Mouse (Mus musculus) lung, postnatal 0 days (tissue): ENCODE data around the gene Tigd2. TPM values are rescaled to one million over a fixed set of nuclear protein-coding genes. Genes with fewer than 3 reads are reported as not detected.
"Not testable (repeated sequence)": the region's sequence is repeated elsewhere in the genome, so short reads cannot be mapped to it uniquely, and the experiment has no call there.

Experiments used
- ATAC-seq: fragments of 200-750 bp; cut with Nextera tagmentation; 2 replicates; pipeline ENCODE4 v1.8.0; 2017; ENCODE audit warnings: moderate library complexity
- DNase-seq: peaks from one replicate; pipeline ENCODE4 v3.0.0-alpha.2; 2016; ENCODE audit warnings: low spot score
- H3K27ac ChIP-seq: fragments of 300-500 bp; sonication (generic); 2 replicates; pipeline ENCODE4 v1.5.1; 2014; ENCODE audit warnings: antibody characterized with exemption, mild to moderate bottlenecking, low read length, mixed read lengths
- H3K27me3 ChIP-seq: fragments of 300-500 bp; sonication (generic); replicated peaks from 2 replicates; pipeline ENCODE4 v1.6.1; 2014; ENCODE audit warnings: low read length, mixed read lengths; ENCODE audit not compliant: insufficient read depth
- H3K36me3 ChIP-seq: fragments of 300-500 bp; sonication (generic); 2 replicates; pipeline ENCODE4 v1.6.1; 2014; ENCODE audit warnings: low read length, mixed read lengths; ENCODE audit not compliant: insufficient read depth
- H3K4me1 ChIP-seq: fragments of 300-500 bp; sonication (generic); 2 replicates; pipeline ENCODE4 v1.6.1; 2014; ENCODE audit warnings: antibody characterized with exemption, low read depth, low read length, mixed read lengths; ENCODE audit not compliant: insufficient read depth
- H3K4me2 ChIP-seq: fragments of 300-500 bp; sonication (generic); replicated peaks from 2 replicates; pipeline ENCODE4 v1.6.1; 2014; ENCODE audit warnings: low read depth, mild to moderate bottlenecking, low read length, moderate library complexity, mixed read lengths
- H3K4me3 ChIP-seq: fragments of 300-500 bp; sonication (generic); 2 replicates; pipeline ENCODE4 v1.5.1; 2014; ENCODE audit warnings: low read depth, low read length
- H3K9ac ChIP-seq: fragments of 300-500 bp; sonication (generic); replicated peaks from 2 replicates; pipeline ENCODE4 v1.6.1; 2014; ENCODE audit warnings: low read depth, mild to moderate bottlenecking
- H3K9me3 ChIP-seq: fragments of 300-500 bp; sonication (generic); 2 replicates; pipeline ENCODE4 v1.6.1; 2016; ENCODE audit warnings: low read length, mixed read lengths
- CTCF ChIP-seq: IDR thresholded peaks from 2 replicates; pipeline ENCODE4 v1.5.1; 2016; ENCODE audit warnings: antibody characterized with exemption, mild to moderate bottlenecking
- EP300 ChIP-seq: IDR thresholded peaks from 2 replicates; pipeline ENCODE4 v1.6.1; 2016; ENCODE audit warnings: antibody characterized with exemption, mild to moderate bottlenecking, control low read depth
- WGBS: fragments of 180-500 bp; shearing (Covaris S2); extraction: QIAGEN DNeasy Blood & Tissue Kit; methylation state at CpG from one replicate; pipeline ENCODE4 v1.1.7; 2014; 5-methylcytosine and 5-hydroxymethylcytosine counted together
- polyA plus RNA-seq: library from polyadenylated mRNA; unstranded; fragments of >200 nt; fragmentation: Nextera tagmentation; extraction: Ambion mirVana; gene quantifications from 2 replicates; pipeline ENCODE4 v1.2.1, GENCODE M21; 2015

The Tigd2 gene
- polyA plus RNA-seq, 1 experiment from 2014 or later = 19.9 TPM

- no peaks in the 10 kb centered on the region for H3K4me1 ChIP-seq
- TF ChIP-seq CTCF = no peak
- TF ChIP-seq EP300 = no peak
- DNase-seq (no peak), ATAC-seq (no peak)
- no peaks in the 10 kb centered on the region for H3K9me3 ChIP-seq
- H3K4me2 ChIP-seq = no peak overlapping the region
- no peaks in the 10 kb centered on the region for H3K27me3 ChIP-seq
- H3K36me3 ChIP-seq = no peaks in the 10 kb centered on the region
- no peak overlapping the region for H3K27ac ChIP-seq
- no peak overlapping the region for H3K4me3 ChIP-seq
- WGBS = 74% methylated on average over 1 of the region's 1 CpGs
- H3K9ac ChIP-seq = no peak overlapping the region
Measured at GRCm38 (mm10) chr6:59173940-59174339, 34.7 kb upstream of the Tigd2 start.

DNA sequence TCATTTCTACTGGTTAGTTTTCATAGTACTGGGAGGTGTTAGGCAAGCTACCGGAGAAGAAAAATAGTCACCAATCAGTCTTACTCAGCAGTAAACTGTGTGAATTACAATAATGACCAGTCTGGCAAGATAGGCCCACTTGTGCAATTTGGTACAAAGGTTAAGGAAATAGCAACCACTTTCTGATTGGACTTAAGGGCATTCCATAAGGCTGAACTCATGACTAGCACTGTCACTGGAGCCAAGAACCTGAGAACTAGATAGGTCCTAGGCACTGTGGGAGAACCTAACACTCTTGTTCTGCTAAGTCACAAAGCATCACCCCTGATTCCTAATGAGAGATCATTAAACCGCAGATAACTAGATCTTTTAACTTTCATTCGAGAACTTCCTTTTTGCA lies 30.6 kb upstream of the Tigd2 start:
- TF ChIP-seq EP300 (no peak), CTCF (no peak)
- no peak overlapping the region for H3K9ac ChIP-seq
- no peak overlapping the region for H3K4me2 ChIP-seq
- 72% methylated on average over 3 of the region's 3 CpGs for WGBS
- H3K9me3 ChIP-seq = no peaks in the 10 kb centered on the region
- ATAC-seq (peak; percentile 38; the same call in 1 of the 2 replicates), DNase-seq (peak; percentile 38)
- H3K27ac ChIP-seq = no peak overlapping the region
- no peaks in the 10 kb centered on the region for H3K4me1 ChIP-seq
- H3K4me3 ChIP-seq = no peak overlapping the region
- H3K36me3 ChIP-seq = no peaks in the 10 kb centered on the region
- no peaks in the 10 kb centered on the region for H3K27me3 ChIP-seq

GRCm38 (mm10) chr6:59180376-59180996 lies 28.2 kb upstream of the Tigd2 start:
- Histone ChIP-seq H3K36me3 (no peaks in the 10 kb centered on the region), H3K27me3 (no peaks in the 10 kb centered on the region), H3K4me2 (no peak overlapping the region), H3K9ac (no peak overlapping the region), H3K4me3 (no peak overlapping the region), H3K27ac (no peak overlapping the region), H3K4me1 (no peaks in the 10 kb centered on the region), H3K9me3 (no peaks in the 10 kb centered on the region)
- WGBS = 34% methylated on average over 7 of the region's 7 CpGs
- DNase-seq (peak; percentile 86), ATAC-seq (peak; percentile 65)
- TF ChIP-seq CTCF = peak; percentile 89
- TF ChIP-seq EP300 = no peak

- WGBS = 37% methylated on average over 13 of the region's 13 CpGs
- no peak overlapping the region for H3K27ac ChIP-seq
- H3K36me3 ChIP-seq = no peaks in the 10 kb centered on the region
- DNase-seq (peak; percentile 72), ATAC-seq (peak; percentile 72)
- no peaks in the 10 kb centered on the region for H3K4me1 ChIP-seq
- no peaks in the 10 kb centered on the region for H3K9me3 ChIP-seq
- H3K4me2 ChIP-seq = peak overlapping the region; percentile 9
- H3K4me3 ChIP-seq = no peak overlapping the region
- no peaks in the 10 kb centered on the region for H3K27me3 ChIP-seq
- H3K9ac ChIP-seq = no peak overlapping the region
- TF ChIP-seq EP300 (peak; percentile 63; the same call in 1 of the 2 replicates), CTCF (no peak)
Measured at GRCm38 (mm10) chr6:59185010-59185699, 23.5 kb upstream of the Tigd2 start.

DNA sequence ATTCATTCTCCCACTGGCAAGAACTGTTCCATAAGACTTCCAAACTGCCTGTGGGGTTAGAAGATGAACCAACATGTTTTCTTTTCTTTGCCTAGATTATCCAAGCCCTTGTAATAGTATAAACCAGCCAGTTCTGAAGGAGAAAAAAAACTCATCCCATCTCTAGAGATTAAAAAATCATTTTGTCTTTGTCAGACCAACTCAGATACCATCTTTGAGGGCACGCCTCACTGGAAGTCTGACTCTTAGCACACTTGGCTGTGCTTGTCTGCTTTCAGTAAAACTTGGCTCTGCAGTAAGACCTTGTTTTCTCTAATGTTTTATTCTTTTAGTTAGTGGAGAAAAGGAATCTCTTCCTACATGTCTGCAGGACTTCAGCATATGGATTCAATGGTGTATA lies 18.7 kb upstream of the Tigd2 start:
- Histone ChIP-seq H3K27ac (no peak overlapping the region), H3K36me3 (no peaks in the 10 kb centered on the region), H3K9ac (no peak overlapping the region), H3K4me1 (no peaks in the 10 kb centered on the region), H3K4me3 (no peak overlapping the region), H3K4me2 (no peak overlapping the region), H3K9me3 (no peaks in the 10 kb centered on the region), H3K27me3 (no peaks in the 10 kb centered on the region)
- no peak for TF ChIP-seq CTCF
- TF ChIP-seq EP300 = no peak
- no peak for DNase-seq
- WGBS = 68% methylated on average over 1 of the region's 1 CpGs
- ATAC-seq = no peak

DNA sequence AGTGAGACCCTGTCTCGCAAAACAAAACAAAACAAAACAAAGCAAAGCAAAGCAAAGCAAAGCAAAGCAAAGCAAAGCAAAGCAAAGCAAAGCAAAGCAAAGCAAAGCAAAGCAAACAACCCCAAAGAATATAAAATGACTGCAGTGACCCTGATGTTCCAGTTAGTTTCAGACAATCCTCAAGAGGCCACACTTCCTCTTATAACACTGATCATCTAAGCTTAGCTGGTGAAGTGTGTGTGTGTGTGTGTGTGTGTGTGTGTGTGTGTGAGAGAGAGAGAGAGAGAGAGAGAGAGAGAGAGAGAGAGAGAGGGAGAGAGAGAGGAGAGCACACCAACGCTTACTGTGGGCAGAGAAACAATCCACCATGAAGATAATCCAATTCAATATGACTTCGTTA lies 14.2 kb upstream of the Tigd2 start:
- ATAC-seq, H3K4me2 ChIP-seq: not testable (repeated sequence)

More for the DNA sequence above, 14.2 kb upstream of the Tigd2 start:
- not testable (repeated sequence) for DNase-seq, H3K27me3 ChIP-seq, H3K36me3 ChIP-seq, H3K4me3 ChIP-seq, H3K9me3 ChIP-seq, H3K4me1 ChIP-seq, H3K27ac ChIP-seq, H3K9ac ChIP-seq
- WGBS = 76% methylated on average over 3 of the region's 3 CpGs
